Mouse (Mus musculus) adrenal gland, postnatal 4 days (tissue): ENCODE results near the gene Sike1. TPM values are rescaled to one million over a fixed set of nuclear protein-coding genes. Genes with fewer than 3 reads are reported as not detected.
A peak's percentile ranks its signal among the peaks of the same experiment; 100 is the strongest.

ENCODE experiments used
- DNase-seq, 2 experiments: peaks; one replicate each; pipeline ENCODE4 v3.0.0; 2021 to 2022; ENCODE audit warnings: low spot score in 2 of 2, mixed read lengths in 2 of 2
- total RNA-seq, 2 experiments: library from RNA; stranded (reverse); gene quantifications; 2 replicates each; pipeline ENCODE4 v1.2.3; 2021

Sike1 gene
- total RNA-seq, 2 experiments from 2014 or later, result 96.7 to 105 TPM

DNA sequence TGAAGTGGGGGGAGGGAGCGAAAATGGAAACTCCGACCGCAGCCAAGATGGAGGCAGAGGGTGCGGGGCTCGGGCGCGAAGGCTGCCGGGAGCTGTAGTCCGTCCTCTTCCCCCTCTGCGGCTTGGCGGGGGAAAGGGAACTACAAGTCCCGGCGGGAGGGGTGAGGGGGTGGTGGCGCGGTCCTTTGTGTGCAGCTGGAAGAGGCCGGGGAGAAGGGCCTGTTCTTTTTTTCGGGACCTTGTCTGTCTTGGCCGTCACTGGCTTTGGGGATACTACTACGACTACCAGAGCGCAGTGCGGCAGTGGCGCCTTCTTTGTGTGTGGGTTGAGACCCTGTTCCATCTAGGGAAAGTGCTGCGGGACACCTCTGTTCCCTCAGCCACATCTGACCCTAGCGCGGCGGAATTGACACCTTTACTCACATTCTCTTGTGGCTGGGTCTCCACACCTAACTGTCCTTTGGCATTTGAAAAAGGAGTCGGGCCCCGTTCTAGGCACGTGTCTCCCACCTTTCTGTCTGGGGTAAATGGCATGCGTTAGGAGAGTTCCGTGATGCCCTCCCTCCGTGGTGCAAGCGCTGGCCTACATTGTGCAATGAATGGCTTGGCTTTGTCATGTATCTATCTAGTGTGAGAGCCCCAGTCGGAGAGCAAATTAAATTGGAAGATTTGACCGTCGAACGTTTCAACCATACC is 25.6 kb downstream of the Sike1 start:
- peak; percentile 74 to 79 for DNase-seq

DNA sequence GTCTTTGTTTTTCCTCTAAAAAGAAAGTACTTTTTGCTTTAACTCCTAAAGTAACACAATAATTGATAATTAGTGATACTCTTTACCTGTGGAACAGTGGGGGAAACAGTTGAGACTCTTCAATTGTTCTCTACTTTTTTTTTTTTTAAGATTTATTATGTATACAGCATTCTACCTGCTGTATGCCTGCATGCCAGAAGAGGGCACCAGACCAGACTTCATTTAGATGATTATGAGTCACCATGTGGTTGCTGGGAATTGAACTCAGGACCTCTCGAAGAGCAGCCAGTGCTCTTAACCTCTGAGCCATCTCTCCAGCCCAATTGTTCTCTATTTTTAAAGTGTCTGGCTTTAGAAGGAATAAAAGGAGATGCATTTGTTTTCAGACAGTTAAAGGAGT is 30.7 kb downstream of the Sike1 start:
- no peak for DNase-seq

DNA sequence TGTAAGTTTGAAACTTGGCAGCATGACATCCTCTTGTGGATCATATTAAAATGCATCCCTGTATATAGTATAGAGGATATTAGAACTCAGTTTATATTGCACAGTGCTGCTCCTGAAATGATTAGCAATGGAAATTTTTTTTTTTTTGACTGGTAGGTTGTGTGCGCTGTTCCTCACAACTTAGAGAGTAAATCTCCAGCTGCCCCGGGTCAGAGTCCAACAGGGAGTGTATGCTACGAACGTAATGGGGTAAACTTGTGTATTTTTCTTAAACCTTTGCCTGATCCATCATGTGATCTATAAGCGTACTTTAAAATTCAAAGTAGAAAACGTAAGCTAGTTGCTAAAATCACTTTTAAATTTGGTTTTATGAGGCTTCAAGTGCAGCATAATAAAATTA is 44.8 kb downstream of the Sike1 start:
- no peak for DNase-seq

- DNase-seq, result no peak
Measured at GRCm38 (mm10) chr3:103040861-103041379, 45.4 kb downstream of the Sike1 start.

GRCm38 (mm10) chr3:103056016-103056595 is 60.6 kb downstream of the Sike1 start:
- no peak for DNase-seq

DNA sequence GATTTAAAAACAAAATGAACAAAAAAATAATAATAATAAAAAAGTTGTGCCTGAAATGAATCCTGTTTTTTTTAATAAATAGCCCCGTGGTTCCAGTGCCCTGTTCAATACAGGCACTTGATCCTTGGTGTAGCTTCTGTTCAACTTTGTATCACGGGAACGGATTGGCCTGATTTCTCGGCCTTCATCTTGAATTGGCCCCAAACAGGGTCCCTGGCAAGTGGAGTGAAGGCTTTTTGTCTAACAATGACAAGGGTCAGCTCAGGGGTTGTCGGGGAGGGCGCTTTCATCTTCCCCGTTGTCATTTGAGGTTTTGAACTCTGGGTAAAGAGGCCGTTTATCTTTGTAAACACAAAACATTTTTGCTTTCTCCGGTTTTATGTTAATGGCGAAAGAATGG is 62.2 kb downstream of the Sike1 start:
- no peak for DNase-seq

Other genes with a start within 250 kb of the Sike1 start
- not detected for gene Tshb, start 213.0 kb upstream of the Sike1 start, total RNA-seq
- gene Sycp1, start 59.6 kb upstream of the Sike1 start, total RNA-seq, result under 1 TPM in 1 of 2 experiments, not detected in 1; 0.56 TPM
- gene Nr1h5, start 31.6 kb upstream of the Sike1 start, total RNA-seq, result under 1 TPM in 1 of 2 experiments, not detected in 1; 0.48 TPM
- 100 to 1,000 TPM; 337 to 354 TPM for gene Csde1, start 24.7 kb downstream of the Sike1 start, total RNA-seq
- gene Nras, start 62.6 kb downstream of the Sike1 start, total RNA-seq, result 100 to 1,000 TPM; 105 to 109 TPM
- gene Ampd1, start 78.3 kb downstream of the Sike1 start, total RNA-seq, result 1 to 10 TPM; 3.4 to 7.6 TPM
- 1 to 10 TPM; 3.1 to 3.8 TPM for gene Dennd2c, start 106.9 kb downstream of the Sike1 start, total RNA-seq
- 10 to 100 TPM; 66.8 to 75.5 TPM for gene Bcas2, start 175.9 kb downstream of the Sike1 start, total RNA-seq